Mouse (Mus musculus): Measurements from ENCODE around the gene Glb1. TPM values are rescaled to one million over a fixed set of nuclear protein-coding genes. Genes with fewer than 3 reads are reported as not detected.

Glb1 gene
- polyA plus RNA-seq, 2 experiments: 36.6 to 40.7 TPM

DNA sequence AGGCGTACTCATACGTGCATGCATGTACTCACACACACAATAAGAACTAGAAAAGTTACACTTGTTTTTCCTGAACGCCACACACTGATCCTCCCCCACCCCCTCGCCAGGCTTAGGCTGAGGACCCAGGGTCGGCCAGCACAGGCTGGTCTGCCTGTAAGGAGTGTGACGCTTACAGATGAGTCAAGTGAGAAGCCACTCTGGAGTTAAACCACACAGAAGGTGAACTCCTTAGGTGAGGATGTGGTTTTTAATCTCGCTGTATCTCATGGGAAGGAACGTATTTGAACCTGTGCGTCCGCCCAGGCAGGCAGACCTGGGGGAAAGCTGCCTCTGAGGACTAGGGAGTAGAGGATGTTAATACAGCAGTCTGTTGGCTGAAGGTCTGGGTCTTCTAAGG is 39.7 kb downstream of the Glb1 start:
- 82% methylated on average over 10 of the region's 10 CpGs for WGBS
- Histone ChIP-seq H3K4me1 (ENCODE audit: control insufficient read depth, insufficient read depth, low read length) (no peaks in the 10 kb centered on the region), H3K4me3 (replicated peaks; ENCODE audit: low read length) (no peak overlapping the region), H3K27ac (replicated peaks; ENCODE audit: low read depth, low read length) (no peak overlapping the region), H3K36me3 (ENCODE audit: control insufficient read depth, insufficient read depth, low read length) (peaks cover 17% of the 10 kb centered on the region), H3K4me2 (replicated peaks; ENCODE audit: low read depth, low read length, severe bottlenecking) (no peak overlapping the region), H3K9me3 (ENCODE audit: control insufficient read depth, low read length) (no peaks in the 10 kb centered on the region), H3K9ac (ENCODE audit: low read depth, low read length, severe bottlenecking) (no peak overlapping the region), H3K27me3 (ENCODE audit: control insufficient read depth, insufficient read depth, low read length) (no peaks in the 10 kb centered on the region)
- no peak for TF ChIP-seq POLR2A (IDR thresholded peaks at IDR 0.05; ENCODE audit: borderline replicate concordance, extremely low read depth, insufficient read depth, insufficient read length)
- no peak for ATAC-seq (ENCODE audit: low FRiP score, low read depth)
- DNase-seq (ENCODE audit: low spot score): no peak

DNA sequence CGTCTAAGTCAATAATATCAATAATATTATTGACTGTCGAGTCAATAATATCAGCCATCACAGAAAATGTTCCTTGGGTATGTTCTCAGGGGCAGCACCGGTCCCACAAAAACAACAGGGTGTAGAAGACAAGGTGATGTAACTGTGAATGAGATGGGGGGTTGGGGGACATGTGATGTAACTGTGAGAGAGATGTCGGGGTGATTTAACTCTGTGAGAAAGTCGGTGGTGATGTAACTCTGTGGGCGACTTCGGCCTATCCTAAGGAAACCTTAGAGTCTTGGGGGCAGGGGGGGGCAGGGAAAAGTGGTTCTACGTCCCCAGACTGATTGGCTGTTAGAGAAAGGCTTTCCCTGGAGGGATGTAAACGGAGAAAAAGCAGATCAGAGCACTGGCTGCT is 41.3 kb downstream of the Glb1 start:
- H3K4me2 ChIP-seq (replicated peaks; ENCODE audit: low read depth, low read length, severe bottlenecking): no peak overlapping the region
- H3K27me3 ChIP-seq (ENCODE audit: control insufficient read depth, insufficient read depth, low read length): no peaks in the 10 kb centered on the region
- TF ChIP-seq POLR2A (IDR thresholded peaks at IDR 0.05; ENCODE audit: borderline replicate concordance, extremely low read depth, insufficient read depth, insufficient read length): no peak
- no peaks in the 10 kb centered on the region for H3K9me3 ChIP-seq (ENCODE audit: control insufficient read depth, low read length)
- H3K9ac ChIP-seq (ENCODE audit: low read depth, low read length, severe bottlenecking): no peak overlapping the region
- DNase-seq (ENCODE audit: low spot score): no peak
- H3K4me1 ChIP-seq (ENCODE audit: control insufficient read depth, insufficient read depth, low read length): no peaks in the 10 kb centered on the region
- WGBS: 96% methylated on average over 9 of the region's 9 CpGs
- H3K4me3 ChIP-seq (replicated peaks; ENCODE audit: low read length): no peak overlapping the region
- no peak overlapping the region for H3K27ac ChIP-seq (replicated peaks; ENCODE audit: low read depth, low read length)
- H3K36me3 ChIP-seq (ENCODE audit: control insufficient read depth, insufficient read depth, low read length): peaks cover 12% of the 10 kb centered on the region
- ATAC-seq (ENCODE audit: low FRiP score, low read depth): no peak

DNA sequence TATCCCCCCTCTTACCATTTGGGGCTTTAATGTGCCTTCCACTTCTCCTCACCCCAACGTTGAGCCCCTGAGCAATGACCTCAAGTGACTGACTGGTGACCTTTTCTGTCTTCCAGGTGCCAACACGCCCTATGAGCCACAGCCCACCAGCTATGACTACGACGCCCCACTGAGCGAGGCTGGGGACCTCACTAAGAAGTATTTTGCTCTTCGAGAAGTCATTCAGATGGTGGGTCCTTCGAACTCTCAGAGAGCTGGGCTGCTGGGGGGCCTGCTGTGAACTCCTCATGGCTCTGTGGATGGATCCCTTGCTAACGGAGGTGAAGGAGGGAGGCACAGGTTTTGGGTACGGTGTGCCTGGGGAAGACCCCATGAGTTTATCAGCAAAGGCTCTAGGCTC is 42.0 kb downstream of the Glb1 start:
- Histone ChIP-seq H3K9me3 (ENCODE audit: control insufficient read depth, low read length) (no peaks in the 10 kb centered on the region), H3K4me2 (replicated peaks; ENCODE audit: low read depth, low read length, severe bottlenecking) (no peak overlapping the region), H3K27me3 (ENCODE audit: control insufficient read depth, insufficient read depth, low read length) (no peaks in the 10 kb centered on the region), H3K27ac (replicated peaks; ENCODE audit: low read depth, low read length) (no peak overlapping the region), H3K9ac (ENCODE audit: low read depth, low read length, severe bottlenecking) (no peak overlapping the region), H3K4me1 (ENCODE audit: control insufficient read depth, insufficient read depth, low read length) (no peaks in the 10 kb centered on the region), H3K4me3 (replicated peaks; ENCODE audit: low read length) (no peak overlapping the region), H3K36me3 (ENCODE audit: control insufficient read depth, insufficient read depth, low read length) (peaks cover 10% of the 10 kb centered on the region)
- WGBS: 86% methylated on average over 9 of the region's 9 CpGs
- TF ChIP-seq POLR2A (IDR thresholded peaks at IDR 0.05; ENCODE audit: borderline replicate concordance, extremely low read depth, insufficient read depth, insufficient read length): no peak
- no peak for ATAC-seq (ENCODE audit: low FRiP score, low read depth)
- no peak for DNase-seq (ENCODE audit: low spot score)

DNA sequence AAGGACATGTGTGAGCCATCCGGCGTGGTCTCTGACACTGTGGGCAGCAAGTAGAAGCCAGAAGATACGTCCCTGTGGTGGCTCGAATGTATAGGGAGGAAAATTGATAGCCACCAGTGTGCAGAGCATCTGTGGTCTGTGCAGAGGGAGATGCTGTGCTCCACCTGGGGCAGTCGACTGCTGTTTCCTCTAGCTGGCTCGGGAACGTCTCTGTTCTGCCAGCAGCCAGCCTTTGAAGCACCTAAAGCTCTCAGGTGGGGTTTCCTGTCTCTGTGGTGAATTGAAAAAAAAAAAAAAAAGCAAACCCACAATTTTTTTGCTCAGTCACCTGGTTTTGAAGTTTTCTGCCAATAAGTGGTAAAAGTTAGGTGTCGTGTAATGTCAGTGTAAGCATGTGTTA is 42.5 kb downstream of the Glb1 start:
- H3K4me3 ChIP-seq (replicated peaks; ENCODE audit: low read length): no peak overlapping the region
- no peak for DNase-seq (ENCODE audit: low spot score)
- 91% methylated on average over 8 of the region's 8 CpGs for WGBS
- no peak for TF ChIP-seq POLR2A (IDR thresholded peaks at IDR 0.05; ENCODE audit: borderline replicate concordance, extremely low read depth, insufficient read depth, insufficient read length)
- H3K9me3 ChIP-seq (ENCODE audit: control insufficient read depth, low read length): no peaks in the 10 kb centered on the region
- no peak for ATAC-seq (ENCODE audit: low FRiP score, low read depth)
- no peak overlapping the region for H3K9ac ChIP-seq (ENCODE audit: low read depth, low read length, severe bottlenecking)
- H3K27ac ChIP-seq (replicated peaks; ENCODE audit: low read depth, low read length): no peak overlapping the region
- no peaks in the 10 kb centered on the region for H3K27me3 ChIP-seq (ENCODE audit: control insufficient read depth, insufficient read depth, low read length)
- H3K4me2 ChIP-seq (replicated peaks; ENCODE audit: low read depth, low read length, severe bottlenecking): no peak overlapping the region
- H3K36me3 ChIP-seq (ENCODE audit: control insufficient read depth, insufficient read depth, low read length): peaks cover 8% of the 10 kb centered on the region
- H3K4me1 ChIP-seq (ENCODE audit: control insufficient read depth, insufficient read depth, low read length): no peaks in the 10 kb centered on the region

DNA sequence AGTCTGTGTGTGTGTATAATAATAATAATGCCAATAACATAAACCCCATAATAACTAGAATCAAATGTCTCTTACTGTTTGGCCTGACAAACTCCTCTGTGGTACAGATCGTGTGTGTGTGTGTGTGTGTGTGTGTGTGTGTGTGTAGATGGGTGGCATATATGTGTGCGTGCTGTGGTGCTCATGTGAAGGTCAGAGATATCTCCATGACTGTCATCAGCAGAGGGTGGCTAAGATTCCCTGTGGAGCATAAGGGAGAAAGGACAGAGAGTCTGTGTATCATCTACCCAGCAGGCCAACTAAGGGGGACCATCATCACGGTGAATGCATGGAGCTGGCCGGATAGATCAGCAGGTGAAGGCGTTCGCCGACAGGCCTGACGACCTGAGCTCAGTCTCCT is 46.0 kb downstream of the Glb1 start:
- TF ChIP-seq POLR2A (IDR thresholded peaks at IDR 0.05; ENCODE audit: borderline replicate concordance, extremely low read depth, insufficient read depth, insufficient read length): no peak
- WGBS: 95% methylated on average over 8 of the region's 8 CpGs

DNA sequence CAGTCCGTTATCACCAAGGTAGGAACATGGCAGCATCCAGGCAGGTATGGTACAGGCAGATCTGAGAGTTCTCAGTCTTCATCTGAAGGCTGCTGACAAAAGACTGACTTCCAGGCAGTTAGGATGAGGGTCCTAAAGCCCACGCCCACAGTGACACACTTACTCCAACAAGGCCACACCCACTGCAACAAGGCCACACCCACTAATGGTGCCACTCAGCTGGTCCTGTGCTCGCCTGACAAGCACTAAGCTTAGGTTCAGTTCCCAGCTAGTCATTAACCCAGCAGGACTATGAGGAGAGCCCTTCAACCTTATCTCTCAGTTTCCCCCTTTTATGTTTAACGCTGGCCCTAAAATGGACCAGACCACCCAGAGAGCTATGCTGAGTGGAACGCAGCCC is 47.8 kb downstream of the Glb1 start:
- Histone ChIP-seq H3K36me3 (ENCODE audit: control insufficient read depth, insufficient read depth, low read length) (no peaks in the 10 kb centered on the region), H3K4me3 (replicated peaks; ENCODE audit: low read length) (no peak overlapping the region), H3K9ac (ENCODE audit: low read depth, low read length, severe bottlenecking) (no peak overlapping the region), H3K27me3 (ENCODE audit: control insufficient read depth, insufficient read depth, low read length) (no peaks in the 10 kb centered on the region), H3K4me2 (replicated peaks; ENCODE audit: low read depth, low read length, severe bottlenecking) (no peak overlapping the region), H3K9me3 (ENCODE audit: control insufficient read depth, low read length) (no peaks in the 10 kb centered on the region), H3K4me1 (ENCODE audit: control insufficient read depth, insufficient read depth, low read length) (no peaks in the 10 kb centered on the region), H3K27ac (replicated peaks; ENCODE audit: low read depth, low read length) (no peak overlapping the region)
- no peak for TF ChIP-seq POLR2A (IDR thresholded peaks at IDR 0.05; ENCODE audit: borderline replicate concordance, extremely low read depth, insufficient read depth, insufficient read length)
- DNase-seq (ENCODE audit: low spot score) (no peak), ATAC-seq (ENCODE audit: low FRiP score, low read depth) (no peak)
- WGBS: 77% methylated on average over 5 of the region's 5 CpGs

More for the DNA sequence above, 46.0 kb downstream of the Glb1 start:
- ATAC-seq (ENCODE audit: low FRiP score, low read depth) (no peak), DNase-seq (ENCODE audit: low spot score) (no peak)
- no peak overlapping the region for H3K4me2 ChIP-seq (replicated peaks; ENCODE audit: low read depth, low read length, severe bottlenecking)
- no peaks in the 10 kb centered on the region for H3K9me3 ChIP-seq (ENCODE audit: control insufficient read depth, low read length)
- H3K4me3 ChIP-seq (replicated peaks; ENCODE audit: low read length): no peak overlapping the region
- peaks cover 5% of the 10 kb centered on the region for H3K36me3 ChIP-seq (ENCODE audit: control insufficient read depth, insufficient read depth, low read length)
- no peaks in the 10 kb centered on the region for H3K27me3 ChIP-seq (ENCODE audit: control insufficient read depth, insufficient read depth, low read length)
- no peak overlapping the region for H3K9ac ChIP-seq (ENCODE audit: low read depth, low read length, severe bottlenecking)
- H3K4me1 ChIP-seq (ENCODE audit: control insufficient read depth, insufficient read depth, low read length): no peaks in the 10 kb centered on the region
- H3K27ac ChIP-seq (replicated peaks; ENCODE audit: low read depth, low read length): no peak overlapping the region
